26 mouse cellular contexts compared by ENCODE assay signal in genomic region chr15:102505073-102505769, GRCm38 (mm10). TPM values are rescaled to one million over a fixed set of nuclear protein-coding genes. Genes with fewer than 3 reads are reported as not detected.
A peak's percentile ranks its signal among the peaks of the same experiment; 100 is the strongest.
DNase-seq lines count a peak whose midpoint lies in the region; ATAC-seq lines count a peak whose summit lies in the region.
"Had no signal": no experiment of that assay in that cellular context is flagged by ENCODE, and none has a peak within 500 bp of the region (broad histone marks: within the 10 kb centered on the region; RNA-seq: fewer than 3 reads in every experiment).

No protein-coding gene starts in this region.

- WGBS in embryonic facial prominence, embryonic 13.5 days, result 63% methylated on average over 12 of the region's 12 CpGs
- 79% methylated on average over 12 of the region's 12 CpGs for WGBS in embryonic facial prominence, embryonic 10.5 days
- 80% methylated on average over 12 of the region's 12 CpGs for WGBS in hindbrain, embryonic 13.5 days
- WGBS in hindbrain, embryonic 14.5 days, result 76% methylated on average over 12 of the region's 12 CpGs

- no peak for ATAC-seq in embryonic facial prominence, embryonic 13.5 days (ENCODE audit: insufficient number of reproducible peaks, insufficient read depth, low FRiP score, low TSS enrichment, low read depth)
- ATAC-seq in hindbrain, embryonic 13.5 days (ENCODE audit: low FRiP score), result no peak
- no peak for ATAC-seq in hindbrain, embryonic 14.5 days (ENCODE audit: low FRiP score)
- ATAC-seq: activated CD4-positive, CD25-positive, alpha-beta regulatory T cell, adult 4 months; forebrain, embryonic 14.5 days; hindbrain, postnatal 0 days had no signal

- H3K27me3 ChIP-seq in embryonic facial prominence, embryonic 13.5 days, result no peaks in the 10 kb centered on the region
- no peaks in the 10 kb centered on the region for H3K27me3 ChIP-seq in embryonic facial prominence, embryonic 10.5 days (replicated peaks; ENCODE audit: low read depth, poor library complexity, severe bottlenecking)
- H3K27me3 ChIP-seq in hindbrain, embryonic 13.5 days, result no peaks in the 10 kb centered on the region
- H3K27me3 ChIP-seq in hindbrain, embryonic 14.5 days (ENCODE audit: control insufficient read depth, insufficient read depth, low read length), result no peaks in the 10 kb centered on the region
- H3K27me3 ChIP-seq: kidney, embryonic 15.5 days; midbrain, embryonic 12.5 days; neural tube, embryonic 12.5 days had no signal

- no peak overlapping the region for H3K9ac ChIP-seq in embryonic facial prominence, embryonic 13.5 days
- H3K9ac ChIP-seq in hindbrain, embryonic 13.5 days, result 0 out of 2 replicates have a peak overlapping the region, but pooled peaks have one; percentile 15
- H3K9ac ChIP-seq in hindbrain, embryonic 14.5 days, result no peak overlapping the region
- H3K9ac ChIP-seq: kidney, embryonic 15.5 days; midbrain, embryonic 12.5 days; neural tube, embryonic 12.5 days had no signal

- peaks cover 9% of the 10 kb centered on the region for H3K4me1 ChIP-seq in embryonic facial prominence, embryonic 13.5 days
- H3K4me1 ChIP-seq in embryonic facial prominence, embryonic 10.5 days, result peaks cover 15% of the 10 kb centered on the region
- H3K4me1 ChIP-seq in hindbrain, embryonic 13.5 days (replicated peaks), result peaks cover 26% of the 10 kb centered on the region
- peaks cover 12% of the 10 kb centered on the region; the same call in 1 of the 2 replicates for H3K4me1 ChIP-seq in hindbrain, embryonic 14.5 days (replicated peaks; ENCODE audit: control insufficient read depth, insufficient read depth, low read length)

- H3K4me2 ChIP-seq in embryonic facial prominence, embryonic 13.5 days, result no peak overlapping the region
- no peak overlapping the region for H3K4me2 ChIP-seq in hindbrain, embryonic 13.5 days
- H3K4me2 ChIP-seq in hindbrain, embryonic 14.5 days (replicated peaks), result no peak overlapping the region
- H3K4me2 ChIP-seq: kidney, embryonic 15.5 days; midbrain, embryonic 12.5 days; neural tube, embryonic 12.5 days had no signal

- peak overlapping the region; percentile 33; the same call in 1 of the 2 replicates for H3K27ac ChIP-seq in embryonic facial prominence, embryonic 13.5 days
- H3K27ac ChIP-seq in embryonic facial prominence, embryonic 10.5 days (replicated peaks), result no peak overlapping the region
- H3K27ac ChIP-seq in hindbrain, embryonic 13.5 days, result no peak overlapping the region
- H3K27ac ChIP-seq in hindbrain, embryonic 14.5 days, result no peak overlapping the region
- H3K27ac ChIP-seq: heart, adult 2 months; midbrain, embryonic 12.5 days; neural tube, embryonic 12.5 days had no signal

- H3K9me3 ChIP-seq in embryonic facial prominence, embryonic 13.5 days, result no peaks in the 10 kb centered on the region
- H3K9me3 ChIP-seq in embryonic facial prominence, embryonic 10.5 days, result no peaks in the 10 kb centered on the region
- no peaks in the 10 kb centered on the region for H3K9me3 ChIP-seq in hindbrain, embryonic 13.5 days
- H3K9me3 ChIP-seq in hindbrain, embryonic 14.5 days (ENCODE audit: control insufficient read depth, low read length), result no peaks in the 10 kb centered on the region
- H3K9me3 ChIP-seq: G1E; kidney, embryonic 15.5 days; midbrain, embryonic 12.5 days; neural tube, embryonic 12.5 days had no signal

- H3K4me3 ChIP-seq in embryonic facial prominence, embryonic 13.5 days, result no peak overlapping the region
- no peak overlapping the region for H3K4me3 ChIP-seq in embryonic facial prominence, embryonic 10.5 days
- no peak overlapping the region for H3K4me3 ChIP-seq in hindbrain, embryonic 13.5 days
- no peak overlapping the region for H3K4me3 ChIP-seq in hindbrain, embryonic 14.5 days (replicated peaks; ENCODE audit: low read length)
- H3K4me3 ChIP-seq: heart, adult 2 months; kidney, embryonic 15.5 days; midbrain, embryonic 12.5 days; neural tube, embryonic 12.5 days had no signal

- no peak for DNase-seq in embryonic facial prominence, embryonic 10.5 days (ENCODE audit: low spot score)
- DNase-seq in hindbrain, embryonic 14.5 days (ENCODE audit: low spot score), result no peak
- DNase-seq in right cerebral cortex, postnatal 10 days (ENCODE audit: low spot score in 2 of 2), result peak; percentile 22 to 34
- DNase-seq in right cerebral cortex, postnatal 14 days, result no peak
- DNase-seq in testis, postnatal 14 days (ENCODE audit: low spot score), result peak; percentile 9
- DNase-seq in thymus, postnatal 4 days, result no peak
- DNase-seq: adrenal gland, adult 8-10 months; gastrocnemius, postnatal 14 days; heart, adult 2 months; kidney, adult 11 months; kidney, postnatal 36 days; thymus, adult 18-20 months had no signal

- H3K36me3 ChIP-seq in embryonic facial prominence, embryonic 13.5 days, result peaks cover 66% of the 10 kb centered on the region
- H3K36me3 ChIP-seq in embryonic facial prominence, embryonic 10.5 days (replicated peaks), result peaks cover 83% of the 10 kb centered on the region
- peaks cover 68% of the 10 kb centered on the region for H3K36me3 ChIP-seq in hindbrain, embryonic 13.5 days
- H3K36me3 ChIP-seq in hindbrain, embryonic 14.5 days (replicated peaks; ENCODE audit: control insufficient read depth, insufficient read depth), result peaks cover 85% of the 10 kb centered on the region

RNA-seq across cellular contexts. Expression of gene Gm10337, which starts 1.7 kb away (rescaled TPM):
- polyA plus RNA-seq in embryonic facial prominence, embryonic 13.5 days (2015; fragmentation: Nextera tagmentation; extraction: Ambion mirVana), result 5.2 and 9.0 TPM in 2 replicates
- 7.6 TPM in 1 of 2 replicates, not detected in the other for polyA plus RNA-seq in embryonic facial prominence, embryonic 10.5 days (2016; fragmentation: Nextera tagmentation; extraction: Ambion mirVana)
- polyA plus RNA-seq in hindbrain, embryonic 13.5 days (2015; fragmentation: Nextera tagmentation; extraction: Ambion mirVana), result 6.3 and 17.2 TPM in 2 replicates
- 9.6 and 17.2 TPM in 2 replicates for polyA plus RNA-seq in hindbrain, embryonic 14.5 days (2014; fragmentation: Nextera tagmentation; extraction: Ambion mirVana)
- polyA plus RNA-seq: activated CD4-positive, CD25-positive, alpha-beta regulatory T cell, adult 4 months; cerebellum, adult 2 months; forebrain, embryonic 14.5 days; G1E; heart, adult 2 months; limb, embryonic 11.5 days; liver, adult 2 months; liver, embryonic 16.5 days; lung, embryonic 16.5 days; neural tube, embryonic 12.5 days had no signal

RNA-seq across cellular contexts. Expression of gene Map3k12, which starts 11.6 kb away (rescaled TPM):
- polyA plus RNA-seq in embryonic facial prominence, embryonic 13.5 days (2015; fragmentation: Nextera tagmentation; extraction: Ambion mirVana), result 24.1 and 25.2 TPM in 2 replicates
- polyA plus RNA-seq in embryonic facial prominence, embryonic 10.5 days (2016; fragmentation: Nextera tagmentation; extraction: Ambion mirVana), result 29.1 and 32.3 TPM in 2 replicates
- polyA plus RNA-seq in hindbrain, embryonic 13.5 days (2015; fragmentation: Nextera tagmentation; extraction: Ambion mirVana), result 48.9 and 49.6 TPM in 2 replicates
- 43.9 and 47.5 TPM in 2 replicates for polyA plus RNA-seq in hindbrain, embryonic 14.5 days (2014; fragmentation: Nextera tagmentation; extraction: Ambion mirVana)

RNA-seq across cellular contexts. Expression of gene Tarbp2, which starts 12.8 kb away (rescaled TPM):
- 100 and 110 TPM in 2 replicates for polyA plus RNA-seq in embryonic facial prominence, embryonic 13.5 days (2015; fragmentation: Nextera tagmentation; extraction: Ambion mirVana)
- 140 and 143 TPM in 2 replicates for polyA plus RNA-seq in embryonic facial prominence, embryonic 10.5 days (2016; fragmentation: Nextera tagmentation; extraction: Ambion mirVana)
- polyA plus RNA-seq in hindbrain, embryonic 13.5 days (2015; fragmentation: Nextera tagmentation; extraction: Ambion mirVana), result 94.5 and 94.6 TPM in 2 replicates
- 77.8 and 86.7 TPM in 2 replicates for polyA plus RNA-seq in hindbrain, embryonic 14.5 days (2014; fragmentation: Nextera tagmentation; extraction: Ambion mirVana)

RNA-seq across cellular contexts. Expression of gene Npff, which starts 19.5 kb away (rescaled TPM):
- polyA plus RNA-seq in embryonic facial prominence, embryonic 13.5 days (2015; fragmentation: Nextera tagmentation; extraction: Ambion mirVana), result 2.9 and 3.8 TPM in 2 replicates
- 1.8 and 2.8 TPM in 2 replicates for polyA plus RNA-seq in embryonic facial prominence, embryonic 10.5 days (2016; fragmentation: Nextera tagmentation; extraction: Ambion mirVana)
- polyA plus RNA-seq in hindbrain, embryonic 13.5 days (2015; fragmentation: Nextera tagmentation; extraction: Ambion mirVana), result 6.1 and 7.1 TPM in 2 replicates
- polyA plus RNA-seq in hindbrain, embryonic 14.5 days (2014; fragmentation: Nextera tagmentation; extraction: Ambion mirVana), result 5.0 and 8.6 TPM in 2 replicates

RNA-seq across cellular contexts. Expression of gene Pcbp2, which starts 34.9 kb away (rescaled TPM):
- polyA plus RNA-seq in embryonic facial prominence, embryonic 13.5 days (2015; fragmentation: Nextera tagmentation; extraction: Ambion mirVana), result 262 and 269 TPM in 2 replicates
- 206 and 217 TPM in 2 replicates for polyA plus RNA-seq in embryonic facial prominence, embryonic 10.5 days (2016; fragmentation: Nextera tagmentation; extraction: Ambion mirVana)
- polyA plus RNA-seq in hindbrain, embryonic 13.5 days (2015; fragmentation: Nextera tagmentation; extraction: Ambion mirVana), result 148 and 150 TPM in 2 replicates
- 158 and 166 TPM in 2 replicates for polyA plus RNA-seq in hindbrain, embryonic 14.5 days (2014; fragmentation: Nextera tagmentation; extraction: Ambion mirVana)

Comparison
In these comparisons a context has a peak if more than half of its experiments do, and no peak if none do; other contexts are left out.
1. DNase-seq: peak in right cerebral cortex, postnatal 10 days (2 of 2) and testis, postnatal 14 days (single experiment); none in embryonic facial prominence, embryonic 10.5 days (single experiment), hindbrain, embryonic 14.5 days (single experiment), right cerebral cortex, postnatal 14 days (single experiment) and thymus, postnatal 4 days (single experiment).